Mouse (Mus musculus) embryo, embryonic 10 days (tissue): ENCODE data around the gene Gm10024.
"Not testable (repeated sequence)": the region's sequence is repeated elsewhere in the genome, so short reads cannot be mapped to it uniquely, and the experiment has no call there.

Experiments
- DNase-seq: peaks from one replicate; pipeline ENCODE4 v3.0.0-alpha.2; 2015; ENCODE audit warnings: low spot score

Gm10024 gene

DNA sequence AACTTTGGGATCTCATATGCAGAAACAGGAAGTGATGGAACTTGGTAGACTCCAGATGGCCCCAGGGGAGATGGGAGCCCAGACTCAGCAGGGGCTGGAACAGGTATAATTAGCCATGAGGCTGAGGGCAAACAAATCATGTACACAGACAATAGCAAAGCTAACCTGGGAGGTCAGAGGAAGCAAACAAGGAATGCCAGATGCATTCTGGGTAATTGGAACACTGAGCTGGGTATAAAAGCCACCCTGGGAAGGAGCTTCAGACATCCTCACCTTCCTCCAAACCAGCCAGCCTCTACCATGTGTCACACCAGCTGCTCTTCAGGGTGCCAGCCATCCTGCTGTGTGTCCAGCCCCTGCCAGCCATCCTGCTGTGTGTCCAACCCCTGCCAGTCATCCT is at the start of gene Gm10024:
TSS of gene Gm10024 (plus strand) at position 301 of the 400 bp plus-strand sequence.
- DNase-seq, result not testable (repeated sequence)

DNA sequence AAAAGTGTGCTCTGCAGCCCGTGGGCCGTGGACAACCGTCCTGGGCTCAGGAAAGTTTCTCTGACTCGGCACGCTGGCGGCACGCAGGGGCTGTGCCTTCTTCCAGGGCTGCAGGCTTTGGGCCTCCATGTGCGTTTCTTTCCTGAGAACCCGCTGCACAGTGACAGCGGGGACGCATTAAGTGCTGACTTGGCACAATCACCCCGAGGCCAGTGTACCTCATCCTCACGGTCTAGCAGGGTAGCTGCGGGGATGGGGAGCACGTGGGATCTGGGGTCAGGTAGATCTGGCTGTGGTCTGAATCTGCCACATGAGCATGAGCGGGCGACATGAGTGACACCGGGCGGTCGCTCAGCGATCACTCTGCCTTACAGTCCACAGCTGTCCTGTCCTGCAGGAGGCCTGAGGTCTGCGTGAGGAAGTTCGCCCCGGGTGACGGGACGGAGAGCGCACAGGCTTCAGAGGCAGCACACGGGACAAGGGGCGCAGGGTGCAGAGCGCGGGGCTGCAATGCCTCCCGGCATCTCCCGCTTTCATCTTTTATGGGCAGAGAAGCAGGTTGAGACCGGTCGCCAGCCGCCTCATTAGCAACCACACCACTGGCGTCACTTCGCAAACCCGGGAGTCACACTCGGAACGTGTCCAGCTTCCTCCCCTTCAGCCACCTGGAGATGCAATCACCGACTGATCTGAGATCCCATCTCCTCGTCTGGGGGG is 47.1 kb upstream of the Gm10024 start:
- no peak for DNase-seq

DNA sequence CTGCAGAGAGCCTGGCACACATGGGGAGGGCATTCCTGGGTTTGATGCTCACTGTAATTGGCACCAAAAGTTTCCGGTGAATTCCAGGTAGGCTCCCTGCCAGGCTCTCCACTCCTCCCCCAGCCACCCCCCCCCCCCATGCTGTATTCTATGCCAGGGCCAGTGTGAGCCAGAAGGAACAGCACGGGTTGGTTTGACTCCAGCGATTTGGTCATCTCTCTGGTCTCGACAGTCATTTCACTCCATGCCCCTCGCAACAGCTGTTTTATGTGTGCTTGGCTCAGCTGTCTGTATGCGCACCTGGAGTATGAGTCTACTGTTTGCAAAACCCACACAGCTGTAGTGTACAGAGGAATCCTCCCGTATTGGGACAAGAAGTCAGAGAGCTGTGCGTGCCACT is 44.9 kb upstream of the Gm10024 start:
- DNase-seq, result no peak

DNA sequence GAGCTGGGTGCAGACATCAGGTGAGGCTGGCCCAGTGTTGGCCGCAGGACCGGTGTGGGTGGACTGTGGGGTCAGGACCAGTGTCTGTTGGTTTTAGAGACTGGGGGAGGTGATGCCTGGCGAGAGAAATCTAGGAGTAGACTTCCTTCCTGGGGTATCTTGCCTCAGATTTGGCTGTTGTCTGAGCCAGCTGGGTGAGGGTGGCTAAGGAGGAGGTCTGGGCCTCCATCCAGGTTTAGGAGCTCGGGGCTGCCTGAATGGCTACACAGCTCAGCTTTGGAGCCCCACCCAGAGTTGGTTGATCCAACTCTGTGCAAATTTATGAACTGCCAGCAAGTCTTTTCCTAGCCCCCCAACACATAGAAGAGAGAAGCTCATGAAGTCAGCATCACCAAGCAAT is 43.9 kb upstream of the Gm10024 start:
- DNase-seq, result no peak

GRCm38 (mm10) chr10:77670710-77671109 is 40.5 kb upstream of the Gm10024 start:
- DNase-seq, result no peak

DNA sequence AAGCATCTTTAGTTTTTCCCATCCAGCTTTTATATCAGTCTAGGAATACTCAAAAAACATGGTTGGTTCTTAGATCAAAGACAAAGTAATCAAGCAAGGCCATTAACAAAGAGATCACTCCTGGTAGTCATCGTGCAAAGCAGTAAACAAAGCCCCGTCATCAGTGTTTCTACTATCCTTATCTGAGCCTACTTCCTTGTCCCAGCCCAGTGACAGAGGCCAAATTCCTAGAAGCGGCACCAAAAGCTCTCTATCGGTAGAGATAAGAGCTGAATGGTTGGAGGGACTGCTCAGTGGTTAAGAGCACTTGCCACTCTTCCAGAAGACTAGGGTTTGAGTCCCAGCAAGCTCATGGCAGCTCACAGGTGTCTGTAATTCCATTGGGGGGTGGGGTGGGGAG is 39.7 kb upstream of the Gm10024 start:
- DNase-seq, result no peak

- no peak for DNase-seq
Measured at GRCm38 (mm10) chr10:77673765-77674164, 37.5 kb upstream of the Gm10024 start.

DNA sequence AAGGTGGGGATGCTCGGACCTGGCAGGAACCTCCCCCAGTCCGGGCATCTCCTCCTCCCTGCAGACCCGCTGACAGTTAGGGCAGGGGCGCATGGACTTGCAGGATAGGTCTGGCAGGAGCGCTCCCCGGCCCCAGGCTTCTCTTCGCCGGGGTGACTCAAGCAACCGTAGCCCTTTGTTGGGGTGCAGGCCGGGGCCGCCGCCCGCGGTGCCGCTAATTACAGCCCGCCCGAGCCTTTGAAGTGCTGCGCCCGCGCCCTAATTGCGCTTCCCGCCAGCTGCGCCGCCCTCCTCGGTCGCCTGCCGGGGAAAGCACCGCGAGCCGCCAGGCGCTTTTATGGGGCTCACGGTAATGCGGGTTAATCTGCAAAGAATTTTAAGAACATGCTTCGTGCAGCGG is 33.7 kb upstream of the Gm10024 start:
- no peak for DNase-seq

DNA sequence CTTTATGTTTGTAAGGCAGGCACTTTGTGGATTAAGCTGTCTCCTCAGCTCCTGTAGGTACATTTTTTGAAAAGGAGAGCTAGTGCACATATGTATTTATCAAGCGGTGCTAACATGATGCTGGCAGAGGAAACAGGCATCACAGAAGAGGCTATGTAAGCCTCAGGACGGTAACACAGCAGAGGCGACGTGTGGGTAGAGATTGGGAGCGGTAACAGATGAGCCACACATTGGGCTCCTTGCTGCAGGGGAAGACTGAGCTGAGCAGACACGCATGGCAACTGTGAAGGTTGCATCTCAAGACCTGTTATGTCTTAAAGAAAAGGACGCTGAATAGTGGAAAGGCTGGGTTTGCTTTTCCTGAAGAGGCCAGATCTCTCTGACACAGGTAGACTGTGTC is 28.3 kb upstream of the Gm10024 start:
- no peak for DNase-seq

- DNase-seq, result peak; percentile 36
Measured at GRCm38 (mm10) chr10:77684181-77684580, 27.1 kb upstream of the Gm10024 start.

- no peak for DNase-seq
Measured at GRCm38 (mm10) chr10:77685895-77686664, 25.2 kb upstream of the Gm10024 start, which contains the start of gene Tspear. TSS of gene Tspear (plus strand) at chr10:77686569.

GRCm38 (mm10) chr10:77687021-77687420 is 24.2 kb upstream of the Gm10024 start:
- no peak for DNase-seq

DNA sequence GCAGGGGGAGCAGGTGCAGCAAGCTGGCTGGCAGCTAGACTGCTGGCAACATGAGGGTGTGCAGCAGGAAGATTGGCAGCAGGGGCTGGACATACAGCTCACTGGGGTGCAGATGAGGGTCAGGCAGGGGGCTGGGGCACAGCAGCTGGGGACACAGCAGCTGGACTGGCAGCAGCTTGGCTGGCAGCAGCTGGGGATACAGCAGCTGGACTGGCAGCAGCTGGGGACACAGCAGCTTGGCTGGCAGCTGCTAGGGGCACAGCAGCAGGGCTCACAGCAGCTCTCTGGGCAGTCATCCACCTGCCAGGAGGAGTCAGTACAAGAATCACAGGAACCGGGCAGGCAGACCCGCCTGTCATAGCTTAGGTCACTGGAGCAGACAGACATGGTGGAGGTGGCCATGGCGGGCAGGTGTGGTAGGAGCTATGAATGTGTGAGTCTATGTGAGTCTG is 20.9 kb upstream of the Gm10024 start, which contains the start of gene Gm19402:
TSS of gene Gm19402 (minus strand) at position 402 of the 452 bp plus-strand sequence.
- DNase-seq, result not testable (repeated sequence)

DNA sequence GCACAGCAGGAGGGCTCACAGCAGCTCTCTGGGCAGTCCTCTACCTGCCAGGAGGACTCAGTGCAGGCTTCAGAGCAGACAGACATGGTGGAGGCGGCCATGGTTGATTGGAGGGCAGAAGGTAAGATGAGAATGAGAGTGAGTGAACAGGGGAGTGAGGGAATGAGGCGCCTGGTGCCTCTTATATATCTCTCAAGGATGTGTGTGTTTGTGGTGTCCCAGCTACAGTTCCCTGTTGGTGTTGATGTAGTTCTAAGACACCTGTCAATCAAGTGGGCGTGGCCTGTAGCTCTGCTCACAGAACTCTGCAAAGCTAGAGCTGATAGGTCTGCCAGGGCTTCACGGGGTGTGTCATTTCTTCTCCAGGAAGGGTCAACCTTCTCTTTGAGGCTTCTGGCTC is 14.1 kb upstream of the Gm10024 start, which contains the start of gene Gm9508:
TSS of gene Gm9508 (minus strand) at position 101 of the 400 bp plus-strand sequence.
- DNase-seq, result no peak

DNA sequence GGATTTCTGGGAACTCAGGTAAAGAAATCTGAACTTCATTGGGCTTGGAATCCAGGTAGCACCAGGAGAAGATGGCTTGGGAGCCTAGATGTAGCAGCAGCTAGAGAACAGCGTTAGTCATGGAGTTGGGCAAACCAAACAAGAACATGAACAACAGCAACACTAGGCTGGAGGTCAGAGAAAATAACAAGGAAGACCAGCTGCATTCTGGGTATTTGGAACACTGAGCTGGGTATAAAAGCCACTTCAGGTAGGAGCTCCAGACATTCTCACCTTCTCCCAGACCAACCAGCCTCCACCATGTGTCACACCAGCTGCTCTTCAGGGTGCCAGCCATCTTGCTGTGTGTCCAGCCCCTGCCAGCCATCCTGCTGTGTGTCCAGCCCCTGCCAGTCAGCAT is 4.9 kb upstream of the Gm10024 start, which contains the start of gene Gm10272:
TSS of gene Gm10272 (plus strand) at position 301 of the 400 bp plus-strand sequence.
- DNase-seq, result no peak

DNA sequence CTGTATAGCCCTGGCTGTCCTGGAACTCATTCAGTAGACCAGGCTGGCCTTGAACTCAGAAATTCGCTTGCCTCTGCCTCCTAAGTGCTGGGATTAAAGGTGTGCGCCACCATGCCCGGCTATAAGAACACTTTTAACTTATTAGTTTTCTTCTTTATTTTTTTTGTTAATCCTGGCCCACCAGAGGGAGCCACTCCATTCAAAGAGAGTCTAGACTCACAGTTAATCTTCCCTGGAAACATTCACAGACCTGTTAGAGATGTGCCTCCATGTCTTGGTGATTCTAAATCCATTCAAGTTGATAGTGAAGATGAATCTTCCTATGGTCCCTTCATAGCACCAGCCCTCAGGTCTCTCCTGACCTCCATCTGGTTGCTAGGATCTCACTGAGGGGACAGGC is 1.4 kb upstream of the Gm10024 start:
- no peak for DNase-seq

DNA sequence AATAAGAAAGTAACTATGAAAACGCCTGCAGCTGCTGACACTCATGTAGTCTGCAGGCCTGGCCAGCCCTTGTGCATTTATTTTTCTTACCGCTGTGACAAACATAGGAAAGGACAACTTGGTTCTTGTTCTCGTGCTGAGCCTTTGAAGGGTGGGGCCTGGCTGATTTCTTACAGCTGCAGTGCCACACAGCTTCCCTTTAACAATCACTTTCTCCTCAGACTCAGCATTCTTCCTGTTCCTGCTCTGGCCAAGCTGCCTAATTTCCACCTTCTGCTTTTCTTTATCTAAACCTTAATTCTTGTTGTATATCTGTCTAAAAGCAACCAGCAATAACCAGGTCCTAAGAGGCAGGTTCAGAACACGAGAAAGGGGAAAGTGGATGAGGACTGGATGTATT is 2.5 kb downstream of the Gm10024 start:
- no peak for DNase-seq

- no peak for DNase-seq
Measured at GRCm38 (mm10) chr10:77715507-77715906, 4.2 kb downstream of the Gm10024 start, which contains the start of gene Gm10142. TSS of gene Gm10142 (plus strand) at chr10:77715807.

DNA sequence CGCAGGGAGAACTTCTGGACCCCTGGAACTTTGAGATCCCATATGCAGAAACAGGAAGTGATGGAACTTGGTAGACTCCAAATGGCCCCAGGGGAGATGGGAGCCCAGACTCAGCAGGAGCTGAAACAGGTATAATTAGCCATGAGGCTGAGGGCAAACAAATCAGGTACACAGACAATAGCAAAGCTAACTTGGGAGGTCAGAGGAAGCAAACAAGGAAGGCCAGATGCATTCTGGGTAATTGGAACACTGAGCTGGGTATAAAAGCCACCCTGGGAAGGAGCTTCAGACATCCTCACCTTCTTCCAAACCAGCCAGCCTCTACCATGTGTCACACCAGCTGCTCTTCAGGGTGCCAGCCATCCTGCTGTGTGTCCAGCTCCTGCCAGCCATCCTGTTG is 9.0 kb downstream of the Gm10024 start, which contains the start of gene Krtap12-1:
TSS of gene Krtap12-1 (plus strand) at position 301 of the 400 bp plus-strand sequence.
- not testable (repeated sequence) for DNase-seq

DNA sequence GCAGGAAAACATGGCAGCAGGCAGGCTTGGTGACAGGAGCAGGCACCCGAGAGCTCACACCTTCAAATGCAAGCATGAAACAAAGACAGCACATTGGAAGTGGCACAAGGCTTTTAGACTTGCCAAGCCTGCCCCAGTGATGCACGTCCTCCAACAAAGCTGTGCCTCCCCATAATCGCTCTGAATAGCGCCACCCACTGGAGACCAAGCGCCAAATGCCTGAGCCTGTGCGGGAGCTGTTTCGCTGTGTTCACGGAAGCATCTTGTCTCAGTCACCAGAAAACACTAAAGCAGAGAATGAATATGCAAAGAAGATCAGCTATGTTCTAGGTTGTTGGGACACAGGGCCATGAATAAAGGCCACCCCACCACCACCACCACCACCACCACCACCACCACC is 13.6 kb downstream of the Gm10024 start:
- DNase-seq, result peak; percentile 12

DNA sequence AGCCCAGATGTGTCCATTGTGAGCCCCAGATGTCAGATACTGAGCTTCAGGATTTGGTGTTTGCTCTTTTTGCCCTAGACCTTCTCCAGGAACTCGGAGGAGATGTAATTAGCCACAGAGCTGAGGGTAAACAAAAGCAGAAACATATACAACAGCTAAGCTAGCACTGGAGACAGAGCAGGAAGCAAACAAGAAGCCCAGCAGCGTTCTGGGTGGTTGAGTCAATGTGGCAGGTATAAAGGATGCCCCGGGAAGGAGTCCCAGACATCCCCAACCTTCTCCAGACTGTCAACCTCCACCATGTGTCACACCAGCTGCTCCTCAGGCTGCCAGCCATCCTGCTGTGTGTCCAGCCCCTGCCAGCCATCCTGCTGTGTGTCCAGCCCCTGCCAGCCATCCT is 14.9 kb downstream of the Gm10024 start, which contains the start of gene Gm10100:
TSS of gene Gm10100 (plus strand) at position 301 of the 400 bp plus-strand sequence.
- DNase-seq, result no peak

DNA sequence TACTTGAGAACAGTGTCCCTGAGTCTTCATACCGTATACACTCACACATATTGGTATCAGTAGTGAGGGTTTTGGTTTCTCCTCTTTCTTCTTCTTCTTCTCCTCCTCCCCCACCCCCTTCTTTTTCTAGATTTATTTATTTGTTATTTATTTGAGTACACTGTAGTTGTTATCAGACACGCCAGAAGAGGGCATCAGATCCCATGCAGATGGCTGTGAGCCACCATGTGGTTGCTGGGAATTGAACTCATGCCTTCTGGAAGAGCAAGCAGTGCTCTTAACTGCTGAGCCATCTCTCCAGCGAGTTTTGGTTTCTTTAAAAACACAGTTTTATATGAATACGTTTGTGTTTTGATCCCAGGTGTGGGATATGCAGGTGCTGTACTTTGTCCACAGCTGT is 17.0 kb downstream of the Gm10024 start:
- no peak for DNase-seq

DNA sequence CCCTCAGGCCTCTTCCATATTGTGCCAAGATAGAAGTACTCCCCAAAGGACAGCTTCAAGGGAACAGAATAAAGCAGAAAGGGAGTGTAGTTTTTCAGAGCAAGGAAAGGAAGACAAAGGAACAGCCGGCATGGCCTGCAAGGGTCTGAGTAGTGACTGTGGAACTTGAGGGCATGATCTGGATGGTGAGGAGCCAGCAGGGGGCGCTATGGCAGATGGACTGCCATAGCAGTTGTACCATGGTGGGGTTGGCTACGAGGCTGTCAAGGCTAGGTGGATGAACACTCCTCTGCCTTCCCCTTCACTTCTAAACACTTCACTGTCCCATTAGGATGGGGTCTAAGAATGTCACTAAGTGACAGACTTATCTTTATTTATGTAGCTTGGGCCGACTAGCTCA is 18.0 kb downstream of the Gm10024 start:
- DNase-seq, result peak; percentile 45
